Mouse (Mus musculus): Measurements from ENCODE around the gene Ptpn1.

GRCm38 (mm10) chr2:167987640-167988039 is 55.8 kb downstream of the Ptpn1 start:
- TF ChIP-seq CTCF (IDR thresholded peaks at IDR 0.05; ENCODE audit: control insufficient read depth, insufficient read depth, insufficient read length) (no peak), USF1 (IDR thresholded peaks at IDR 0.05; ENCODE audit: low read depth) (no peak), MAX (IDR thresholded peaks at IDR 0.05) (no peak), FOSL1 (IDR thresholded peaks at IDR 0.05; ENCODE audit: insufficient read depth, low read length, poor library complexity, severe bottlenecking) (no peak)
